Mouse (Mus musculus) CH12.LX (cell line): ENCODE data around the gene Spen. TPM values are rescaled to one million over a fixed set of nuclear protein-coding genes. Genes with fewer than 3 reads are reported as not detected.

Experiments
- DNase-seq: peaks from one replicate; pipeline ENCODE4 v3.0.0-alpha.2; 2013; ENCODE audit errors: extremely low read depth
- H3K27ac ChIP-seq: 2 replicates; pipeline ENCODE4 v1.5.1; 2012; ENCODE audit warnings: low read depth, mild to moderate bottlenecking, control low read depth, moderate library complexity; ENCODE audit not compliant: insufficient read depth
- H3K27me3 ChIP-seq: replicated peaks from 2 replicates; pipeline ENCODE3; 2012; ENCODE audit warnings: inconsistent platforms
- H3K36me3 ChIP-seq, 2 experiments: replicated peaks in 1 of 2; 2 replicates each; pipeline versions ENCODE3 to v1.6.1; 2012; ENCODE audit warnings: inconsistent platforms in 1 of 2, low read length in 1 of 2, mild to moderate bottlenecking in 1 of 2, mixed read lengths in 1 of 2, moderate library complexity in 1 of 2; ENCODE audit not compliant: control insufficient read depth in 1 of 2, insufficient read depth in 1 of 2
- H3K4me1 ChIP-seq, 2 experiments: 2 replicates each; pipeline ENCODE4 v1.6.1; 2012; ENCODE audit warnings: inconsistent platforms in 1 of 2, moderate library complexity in 1 of 2; ENCODE audit not compliant: insufficient read depth in 2 of 2, control insufficient read depth in 1 of 2
- H3K4me2 ChIP-seq: 2 replicates; pipeline ENCODE4 v1.6.1; 2012; ENCODE audit warnings: low read depth, mild to moderate bottlenecking, control low read depth; ENCODE audit not compliant: poor library complexity, insufficient read depth, severe bottlenecking
- H3K4me3 ChIP-seq, 3 experiments: fragments of 150-350 bp in 1 of 3; sonication (generic) in 1 of 3; replicated peaks in 1 of 3; 2 replicates each; pipeline versions ENCODE3 to v1.5.1; 2011 to 2012; ENCODE audit warnings: low read depth in 2 of 3, low read length in 2 of 3, mild to moderate bottlenecking in 2 of 3, moderate library complexity in 2 of 3, control low read depth in 1 of 3, improper control_type of control experiment in 1 of 3, inconsistent platforms in 1 of 3, mixed read lengths in 1 of 3; ENCODE audit not compliant: poor library complexity in 1 of 3
- H3K79me2 ChIP-seq: replicated peaks from 2 replicates; pipeline ENCODE4 v1.6.1; 2012; ENCODE audit warnings: mild to moderate bottlenecking, moderate library complexity; ENCODE audit not compliant: control insufficient read depth, poor library complexity, insufficient read depth, severe bottlenecking; ENCODE audit errors: extremely low read depth
- H3K9ac ChIP-seq: 2 replicates; pipeline ENCODE4 v1.6.1; 2012; ENCODE audit warnings: low read depth, mild to moderate bottlenecking, control low read depth, moderate library complexity; ENCODE audit not compliant: insufficient read depth
- H3K9me3 ChIP-seq: replicated peaks from 2 replicates; pipeline ENCODE3; 2012; ENCODE audit warnings: low read length, inconsistent platforms, mixed read lengths
- BHLHE40 ChIP-seq: IDR thresholded peaks from 2 replicates; pipeline ENCODE4 v1.6.1; 2011; ENCODE audit warnings: mild to moderate bottlenecking, low read depth, low read length, improper control_type of control experiment
- CHD1 ChIP-seq: IDR thresholded peaks from 2 replicates; pipeline ENCODE4 v1.6.1; 2012; ENCODE audit warnings: low read depth, low read length, improper control_type of control experiment, inconsistent platforms
- CHD2 ChIP-seq: IDR thresholded peaks from 2 replicates; pipeline ENCODE4 v1.6.1; 2011; ENCODE audit warnings: low read length, improper control_type of control experiment
- CTCF ChIP-seq, 2 experiments: IDR thresholded peaks in 1 of 2; conservative IDR thresholded peaks in 1 of 2; 2 replicates each; pipeline ENCODE4 v1.5.1; 2011 to 2012; ENCODE audit warnings: low read depth in 2 of 2, low read length in 2 of 2, improper control_type of control experiment in 1 of 2, inconsistent platforms in 1 of 2, mild to moderate bottlenecking in 1 of 2, moderate library complexity in 1 of 2
- E2F4 ChIP-seq: IDR thresholded peaks from 2 replicates; pipeline ENCODE4 v1.6.1; 2011; ENCODE audit warnings: low read depth, low read length, improper control_type of control experiment; ENCODE audit not compliant: insufficient replicate concordance
- ELF1 ChIP-seq: IDR thresholded peaks from 2 replicates; pipeline ENCODE4 v1.6.1; 2014; ENCODE audit warnings: low read depth, mild to moderate bottlenecking, inconsistent platforms, low read length, improper control_type of control experiment
- EP300 ChIP-seq: IDR thresholded peaks from 2 replicates; pipeline ENCODE4 v1.6.1; 2011; ENCODE audit warnings: low read length, improper control_type of control experiment
- ETS1 ChIP-seq: conservative IDR thresholded peaks from 2 replicates; pipeline ENCODE4 v1.6.1; 2012; ENCODE audit warnings: low read depth, mild to moderate bottlenecking, inconsistent platforms, low read length, improper control_type of control experiment, moderate library complexity
- GABPA ChIP-seq: IDR thresholded peaks from 2 replicates; pipeline ENCODE4 v1.6.1; 2012; ENCODE audit warnings: low read depth, low read length, improper control_type of control experiment, inconsistent platforms; ENCODE audit not compliant: insufficient replicate concordance
- HCFC1 ChIP-seq: IDR thresholded peaks from 2 replicates; pipeline ENCODE4 v1.6.1; 2012; ENCODE audit warnings: low read depth, mild to moderate bottlenecking, inconsistent platforms, low read length, improper control_type of control experiment
- JUND ChIP-seq: conservative IDR thresholded peaks from 2 replicates; pipeline ENCODE4 v1.6.1; 2011; ENCODE audit warnings: low read depth, low read length, improper control_type of control experiment
- KAT2A ChIP-seq: IDR thresholded peaks from 2 replicates; pipeline ENCODE4 v1.6.1; 2012; ENCODE audit warnings: low read length, improper control_type of control experiment, inconsistent platforms; ENCODE audit not compliant: insufficient replicate concordance
- MAFK ChIP-seq: IDR thresholded peaks from 2 replicates; pipeline ENCODE4 v1.6.1; 2011; ENCODE audit warnings: low read length, improper control_type of control experiment; ENCODE audit not compliant: insufficient replicate concordance
- MAZ ChIP-seq: IDR thresholded peaks from 2 replicates; pipeline ENCODE4 v1.6.1; 2012; ENCODE audit warnings: low read depth, mild to moderate bottlenecking, inconsistent platforms, low read length, improper control_type of control experiment, moderate library complexity
- MEF2A ChIP-seq: IDR thresholded peaks from 2 replicates; pipeline ENCODE4 v1.6.1; 2014; ENCODE audit warnings: low read depth, mild to moderate bottlenecking, inconsistent platforms, low read length, improper control_type of control experiment, borderline replicate concordance
- MXI1 ChIP-seq: IDR thresholded peaks from 2 replicates; pipeline ENCODE4 v1.6.1; 2011; ENCODE audit warnings: mild to moderate bottlenecking, low read depth, low read length, improper control_type of control experiment
- MYC ChIP-seq: IDR thresholded peaks from 2 replicates; pipeline ENCODE4 v1.6.1; 2011; ENCODE audit warnings: low read depth, mild to moderate bottlenecking, improper control_type of control experiment, low read length
- NELFE ChIP-seq: IDR thresholded peaks from 2 replicates; pipeline ENCODE4 v1.6.1; 2011; ENCODE audit warnings: low read depth, low read length, improper control_type of control experiment
- NRF1 ChIP-seq: IDR thresholded peaks from 2 replicates; pipeline ENCODE4 v1.6.1; 2014; ENCODE audit warnings: low read depth, mild to moderate bottlenecking, inconsistent platforms, low read length, improper control_type of control experiment, moderate library complexity
- PAX5 ChIP-seq: IDR thresholded peaks from 2 replicates; pipeline ENCODE4 v1.6.1; 2012; ENCODE audit warnings: low read length, inconsistent platforms, mixed read lengths
- POLR2A ChIP-seq: IDR thresholded peaks from 2 replicates; pipeline ENCODE4 v1.6.1; 2011; ENCODE audit warnings: low read depth, mild to moderate bottlenecking, improper control_type of control experiment, low read length
- POLR2AphosphoS2 ChIP-seq: IDR thresholded peaks from 2 replicates; pipeline ENCODE4 v1.6.1; 2011; ENCODE audit warnings: low read depth, low read length, improper control_type of control experiment
- RAD21 ChIP-seq: IDR thresholded peaks from 2 replicates; pipeline ENCODE4 v1.6.1; 2011; ENCODE audit warnings: low read depth, mild to moderate bottlenecking, low read length, improper control_type of control experiment, moderate library complexity
- RCOR1 ChIP-seq: conservative IDR thresholded peaks from 2 replicates; pipeline ENCODE4 v1.6.1; 2012; ENCODE audit warnings: low read depth, mild to moderate bottlenecking, inconsistent platforms, low read length, improper control_type of control experiment
- SIN3A ChIP-seq: IDR thresholded peaks from 2 replicates; pipeline ENCODE4 v1.6.1; 2012; ENCODE audit warnings: low read length, improper control_type of control experiment, inconsistent platforms
- SMC3 ChIP-seq: IDR thresholded peaks from 2 replicates; pipeline ENCODE4 v1.6.1; 2011; ENCODE audit warnings: low read depth, low read length, improper control_type of control experiment
- TBP ChIP-seq: conservative IDR thresholded peaks from 2 replicates; pipeline ENCODE4 v1.6.1; 2011; ENCODE audit warnings: low read depth, low read length, improper control_type of control experiment
- TCF12 ChIP-seq: IDR thresholded peaks from 2 replicates; pipeline ENCODE4 v1.6.1; 2014; ENCODE audit warnings: low read depth, mild to moderate bottlenecking, inconsistent platforms, low read length, improper control_type of control experiment
- UBTF ChIP-seq: IDR thresholded peaks from 2 replicates; pipeline ENCODE4 v1.6.1; 2012; ENCODE audit warnings: low read depth, mild to moderate bottlenecking, inconsistent platforms, low read length, improper control_type of control experiment, moderate library complexity
- USF1 ChIP-seq: IDR thresholded peaks from 2 replicates; pipeline ENCODE4 v1.6.1; 2014; ENCODE audit warnings: low read depth, mild to moderate bottlenecking, inconsistent platforms, low read length, improper control_type of control experiment
- USF2 ChIP-seq: conservative IDR thresholded peaks from 2 replicates; pipeline ENCODE4 v1.6.1; 2011; ENCODE audit warnings: low read depth, low read length, improper control_type of control experiment
- ZC3H11A ChIP-seq: IDR thresholded peaks from 2 replicates; pipeline ENCODE4 v1.6.1; 2012; ENCODE audit warnings: low read depth, mild to moderate bottlenecking, inconsistent platforms, low read length, improper control_type of control experiment
- ZKSCAN1 ChIP-seq: IDR thresholded peaks from 2 replicates; pipeline ENCODE4 v1.6.1; 2012; ENCODE audit warnings: low read depth, inconsistent platforms, low read length, improper control_type of control experiment, borderline replicate concordance
- ZMIZ1 ChIP-seq: IDR thresholded peaks from 2 replicates; pipeline ENCODE4 v1.6.1; 2012; ENCODE audit warnings: low read depth, mild to moderate bottlenecking, inconsistent platforms, low read length, improper control_type of control experiment
- ZNF384 ChIP-seq: IDR thresholded peaks from 2 replicates; pipeline ENCODE4 v1.6.1; 2012; ENCODE audit warnings: low read depth, low read length, improper control_type of control experiment, inconsistent platforms
- dilution Hi-C: fragments of 300-500 bp; cut with MboI; formaldehyde crosslinking; loops from 2 replicates; pipeline ENCODE4 v1.14.3; 2020; ENCODE audit warnings: low sequenced_read_pairs; ENCODE audit not compliant: extremely low pct_unique_long_range_greater_than_20kb, extremely low pct_ligation_motif_present
- in situ Hi-C: fragments of 300-500 bp; cut with MboI; formaldehyde crosslinking; loops from 3 replicates; pipeline ENCODE4 v1.14.3; 2019; ENCODE audit warnings: low sequenced_read_pairs, low pct_ligation_motif_present, low pct_unique_long_range_greater_than_20kb, mixed read lengths
- polyA plus RNA-seq: library from polyadenylated mRNA; unstranded; fragments of >175 nt; gene quantifications from 2 replicates; pipeline ENCODE4 v1.2.1, GENCODE M21; 2012; ENCODE audit warnings: low read depth; ENCODE audit not compliant: insufficient read length
- total RNA-seq, 2 experiments: library from RNA; depleted of rRNA; stranded (reverse); fragments of 300-350 nt in 1 of 2; fragments of >200 nt in 1 of 2; gene quantifications; 2 replicates each; pipeline ENCODE4 v1.2.3; 2012 to 2014

Gene Spen
- total and polyA plus RNA-seq, 3 experiments, result 4.0 to 21.6 (median 10.2) TPM

GRCm38 (mm10) chr4:141574789-141575702 is 36.6 kb upstream of the Spen start:
- H3K27me3 ChIP-seq, result no peaks in the 10 kb centered on the region
- peak overlapping the region; percentile 2 to 51 (median 46) for H3K4me3 ChIP-seq
- no peaks in the 10 kb centered on the region for H3K79me2 ChIP-seq
- in situ Hi-C loops, result no loop called here
- H3K4me1 ChIP-seq, result peaks cover 3 to 24% of the 10 kb centered on the region in 2 experiments
- peak overlapping the region; percentile 73; the same call in 1 of the 2 replicates for H3K9ac ChIP-seq
- peak overlapping the region; percentile 39 for H3K4me2 ChIP-seq
- H3K9me3 ChIP-seq, result peaks cover 6% of the 10 kb centered on the region
- no peaks in the 10 kb centered on the region for H3K36me3 ChIP-seq
- peak overlapping the region; percentile 2; the same call in 1 of the 2 replicates for H3K27ac ChIP-seq
- dilution Hi-C loops, result no loop called here
- TF ChIP-seq RAD21 (peak; percentile 94), BHLHE40 (peak; percentile 49; the same call in 1 of the 2 replicates), ETS1 (peak; percentile 77), GABPA (no peak), MXI1 (no peak; the same call in 1 of the 2 replicates), EP300 (peak; percentile 50; the same call in 1 of the 2 replicates), TBP (no peak), JUND (no peak; the same call in 1 of the 2 replicates), E2F4 (no peak), NELFE (0 out of 2 replicates have a peak, but pooled peaks have one; percentile 32), MAZ (no peak), CHD1 (peak; percentile 96), ZMIZ1 (no peak), ELF1 (peak; percentile 64; the same call in 1 of the 2 replicates), ZNF384 (no peak), POLR2AphosphoS2 (no peak), ZKSCAN1 (no peak), CTCF (conservative IDR thresholded peaks at IDR 0.05 in 1 of 2, IDR thresholded peaks at IDR 0.05 in 1 of 2; ENCODE audit: low read depth in 2 of 2, low read length in 2 of 2) (peak; percentile 74 to 95), MYC (0 out of 2 replicates have a peak, but pooled peaks have one; percentile 13), MAFK (no peak), NRF1 (no peak), USF2 (no peak), POLR2A (peak; percentile 54), CHD2 (no peak), UBTF (no peak), PAX5 (no peak), RCOR1 (no peak), TCF12 (peak; percentile 84), SMC3 (peak; percentile 94), HCFC1 (0 out of 2 replicates have a peak, but pooled peaks have one; percentile 19), USF1 (no peak), ZC3H11A (peak; percentile 83), KAT2A (no peak), MEF2A (peak; percentile 20; the same call in 1 of the 2 replicates), SIN3A (no peak)
- TF ChIP-seq, all 38 proteins: peak for 15
- DNase-seq, result peak; percentile 83
